Mouse (Mus musculus) megakaryocyte progenitor cell, adult 5-6 weeks (primary cell): ENCODE measurements around the gene Gphb5. TPM values are rescaled to one million over a fixed set of nuclear protein-coding genes. Genes with fewer than 3 reads are reported as not detected.
A peak's percentile ranks its signal among the peaks of the same experiment; 100 is the strongest.
"Not testable (repeated sequence)": the region's sequence is repeated elsewhere in the genome, so short reads cannot be mapped to it uniquely, and the experiment has no call there.

ENCODE experiments used
- ATAC-seq: replicated peaks from 2 replicates; pipeline ENCODE4 v1.8.0; 2016; ENCODE audit warnings: mild to moderate bottlenecking, moderate TSS enrichment, inconsistent platforms; ENCODE audit not compliant: poor library complexity
- total RNA-seq, 2 experiments: library from RNA; stranded (forward) in 1 of 2; stranded (reverse) in 1 of 2; fragments of 157-497, 149-512 nt in 1 of 2; fragments of 200-1000 nt in 1 of 2; gene quantifications; 2 replicates each; pipeline versions ENCODE4 v1.2.3 to v1.2.4; 2015 to 2017

Gphb5 gene
- 0.73 TPM in 1 of 2 replicates, not detected in the other for total RNA-seq (2015)
- total RNA-seq (2017), result not detected in 2 replicates

DNA sequence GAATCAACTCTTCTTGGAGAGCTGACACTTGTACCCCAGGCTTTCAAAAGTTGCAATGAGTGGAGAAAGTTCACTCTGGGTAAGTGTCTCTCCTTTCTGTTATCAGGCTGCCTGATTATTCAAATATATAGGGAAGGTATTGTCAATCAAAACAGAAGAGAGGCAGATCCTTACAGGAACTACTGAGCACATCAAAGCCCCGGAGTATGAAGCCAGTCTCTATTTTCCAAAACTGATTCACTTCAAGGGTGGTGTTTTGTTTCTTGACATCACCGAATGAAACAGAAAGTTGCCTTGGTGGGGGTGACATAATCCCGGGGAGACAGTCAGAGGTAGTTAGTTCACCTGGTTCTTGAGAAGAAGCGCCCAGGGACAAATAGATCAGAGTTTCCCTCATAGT lies at the start of gene Gphb5:
Gene Gphb5, minus strand, starts transcription at position 101 of the 400 bp plus-strand sequence.
- no peak for ATAC-seq

GRCm38 (mm10) chr12:75466206-75466605 lies 49.6 kb upstream of the Gphb5 start:
- ATAC-seq, result no peak

GRCm38 (mm10) chr12:75464016-75464769 lies 47.6 kb upstream of the Gphb5 start:
- ATAC-seq, result peak; percentile 60

DNA sequence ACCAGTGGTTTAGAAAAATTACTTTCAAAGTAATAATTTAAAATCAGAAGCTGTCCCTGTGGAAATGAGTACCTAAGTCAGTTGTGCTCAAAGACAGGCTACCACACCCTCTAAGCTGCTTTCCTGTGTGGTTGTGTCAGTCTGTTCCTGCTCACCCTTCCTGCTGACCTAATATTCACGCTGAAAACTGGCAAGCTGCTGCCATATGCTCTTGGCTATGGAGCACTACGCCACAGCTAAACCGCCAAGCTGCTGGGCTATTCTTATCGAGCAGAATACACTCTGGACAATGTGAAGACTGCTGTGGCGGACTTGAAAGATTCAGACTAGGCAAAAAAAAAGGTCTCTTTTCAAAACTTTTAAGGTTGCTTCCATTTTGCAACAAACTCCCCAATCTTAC lies 44.0 kb upstream of the Gphb5 start:
- ATAC-seq, result 0 out of 2 replicates have a peak, but pooled peaks have one; percentile 23

DNA sequence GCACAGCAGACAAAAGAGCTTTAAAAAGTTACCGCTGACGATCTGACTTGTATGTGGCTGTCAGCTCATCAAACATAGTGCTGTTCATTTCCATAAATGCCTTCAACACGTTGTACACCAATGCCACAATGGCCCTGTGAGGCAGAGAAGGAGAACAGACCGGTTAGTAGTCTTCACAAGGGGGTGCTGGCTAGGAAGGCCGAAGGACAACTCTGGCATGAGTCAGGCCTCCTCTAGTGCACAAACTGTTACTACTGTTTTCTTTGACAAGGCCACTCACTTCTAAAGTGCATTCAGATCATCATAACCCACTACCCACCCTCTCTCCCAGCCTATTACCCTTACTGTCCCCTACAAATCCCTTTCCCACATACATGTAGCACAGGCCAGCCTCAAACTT lies 43.1 kb upstream of the Gphb5 start:
- no peak for ATAC-seq

DNA sequence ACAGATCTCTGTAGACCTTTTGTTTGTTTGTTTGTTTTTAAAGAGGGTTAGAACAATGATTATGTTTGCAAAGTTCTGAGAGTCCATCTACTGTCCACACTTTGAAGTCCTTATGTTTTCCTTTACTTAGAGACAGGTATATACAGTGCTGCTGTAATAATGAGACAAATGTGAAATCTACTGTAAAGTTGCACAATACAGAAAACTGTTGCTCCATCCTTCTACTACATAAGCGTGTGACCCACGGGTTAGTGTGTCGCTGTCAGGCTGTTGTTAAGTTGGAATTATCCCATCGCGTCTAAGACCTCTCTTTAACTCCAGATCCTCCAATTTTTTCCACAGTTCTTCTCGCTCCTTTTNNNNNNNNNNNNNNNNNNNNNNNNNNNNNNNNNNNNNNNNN lies 36.9 kb upstream of the Gphb5 start:
- ATAC-seq, result peak; percentile 39; the same call in 1 of the 2 replicates

DNA sequence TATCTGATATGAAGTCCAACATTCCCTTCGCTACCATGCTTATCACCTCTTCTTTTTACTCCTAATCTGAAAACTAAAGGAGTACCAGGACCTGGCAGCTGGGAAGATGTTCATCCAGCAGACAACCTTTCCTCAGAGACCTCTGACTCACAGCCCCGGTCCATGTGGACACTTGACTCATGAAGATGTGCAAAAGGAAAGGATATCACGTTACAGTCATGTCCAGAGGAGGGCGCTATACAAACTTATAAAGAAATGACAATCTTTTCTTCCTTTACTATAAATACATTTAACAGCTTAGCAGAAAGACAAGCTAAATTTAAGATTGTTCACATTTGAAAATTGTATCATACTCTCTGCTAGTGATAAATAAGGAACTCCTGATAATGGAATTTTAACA lies 36.4 kb upstream of the Gphb5 start:
- no peak for ATAC-seq

- no peak for ATAC-seq
These were observed 34.0 kb upstream of the Gphb5 start for GRCm38 (mm10) chr12:75450592-75450991.

- no peak for ATAC-seq
These were observed 33.4 kb upstream of the Gphb5 start for GRCm38 (mm10) chr12:75450011-75450410.

DNA sequence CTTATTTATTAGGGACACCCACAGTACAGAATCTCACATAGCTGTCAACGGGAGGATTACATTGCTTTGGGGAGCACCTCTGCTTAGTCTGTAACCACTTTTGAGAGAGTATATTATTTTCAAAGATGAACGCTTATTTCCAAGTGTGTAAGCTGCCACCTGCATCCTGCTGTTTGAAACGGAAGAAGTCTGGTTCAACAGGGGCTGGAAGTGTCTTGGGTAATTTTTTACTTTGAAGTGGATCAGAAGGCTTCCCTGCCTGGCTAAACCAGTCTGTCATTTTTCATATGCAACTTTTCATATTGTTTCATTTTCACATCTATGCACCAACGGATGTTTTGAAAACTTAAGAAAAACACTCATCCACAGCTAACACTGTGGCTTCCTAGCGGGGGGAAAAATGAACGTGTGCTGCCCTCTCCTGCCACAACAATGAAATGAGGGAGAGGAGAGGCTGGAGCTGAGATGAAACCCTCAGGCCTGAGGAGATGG lies 32.9 kb upstream of the Gphb5 start:
- peak; percentile 51 for ATAC-seq

- peak; percentile 58 for ATAC-seq
These were observed 32.3 kb upstream of the Gphb5 start for GRCm38 (mm10) chr12:75448921-75449320.

GRCm38 (mm10) chr12:75446245-75446644 lies 29.7 kb upstream of the Gphb5 start:
- ATAC-seq, result peak; percentile 55

DNA sequence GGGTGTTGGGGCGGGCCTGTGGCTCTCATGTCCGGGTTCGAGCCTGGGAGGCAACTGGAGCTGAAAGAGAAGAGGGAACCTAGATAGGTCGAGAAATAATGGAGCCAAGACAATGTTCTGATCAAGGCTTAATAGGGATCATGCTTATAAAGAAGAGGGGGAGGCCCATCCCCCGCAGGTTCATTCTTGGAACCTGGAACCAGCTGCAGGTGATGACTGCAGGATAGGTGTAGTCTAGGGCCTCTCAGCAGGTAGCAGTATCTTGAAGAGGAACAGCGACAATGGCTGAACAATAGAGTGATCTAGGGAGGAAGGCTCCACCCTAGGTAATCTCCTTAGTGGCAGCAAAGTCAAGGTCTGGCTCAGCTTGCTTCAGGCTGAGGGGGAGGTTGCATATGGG lies 15.8 kb upstream of the Gphb5 start:
- not testable (repeated sequence) for ATAC-seq

GRCm38 (mm10) chr12:75429685-75430396 lies 13.3 kb upstream of the Gphb5 start:
- peak; percentile 57; the same call in 1 of the 2 replicates for ATAC-seq

GRCm38 (mm10) chr12:75428719-75429118 lies 12.1 kb upstream of the Gphb5 start:
- no peak for ATAC-seq

GRCm38 (mm10) chr12:75425882-75426281 lies 9.3 kb upstream of the Gphb5 start:
- no peak for ATAC-seq

DNA sequence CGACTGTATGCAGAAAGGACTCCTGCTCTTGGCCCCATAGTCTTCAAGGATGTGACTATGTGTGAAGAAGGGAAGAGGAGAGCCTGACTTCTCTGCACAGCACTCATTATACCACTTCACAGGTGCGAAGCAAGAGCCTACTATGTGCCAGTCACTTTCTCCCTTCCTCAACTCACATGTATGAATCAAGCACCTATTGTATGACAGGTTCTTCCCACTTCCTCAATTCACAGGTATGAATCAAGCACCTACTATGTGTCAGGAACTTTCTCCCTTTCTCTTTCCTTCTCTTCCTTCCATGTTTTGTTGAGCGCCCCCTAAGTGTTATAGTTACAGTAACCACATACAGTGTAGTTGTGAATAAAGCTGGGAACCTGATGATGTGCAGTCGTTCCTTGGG lies 8.2 kb upstream of the Gphb5 start:
- ATAC-seq, result no peak

DNA sequence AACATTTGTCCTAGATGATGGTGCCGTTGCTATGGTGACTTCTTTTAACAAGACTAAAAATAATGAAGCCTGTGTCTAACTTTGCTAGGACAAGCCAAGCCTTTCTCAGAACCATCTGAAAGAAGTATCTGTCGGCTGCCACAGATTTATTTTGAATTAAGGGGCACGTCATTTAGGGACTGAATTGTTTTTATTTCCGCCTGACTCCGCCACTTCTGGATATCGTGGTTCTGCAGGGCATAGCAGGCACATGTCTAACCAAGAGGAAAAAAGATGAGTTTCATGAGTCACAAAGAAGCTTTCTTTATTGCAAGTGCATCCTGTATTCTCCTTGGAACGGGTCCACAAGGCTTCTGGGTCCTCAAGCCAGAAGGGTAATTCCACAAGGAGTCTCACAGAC lies 7.8 kb upstream of the Gphb5 start:
- no peak for ATAC-seq

DNA sequence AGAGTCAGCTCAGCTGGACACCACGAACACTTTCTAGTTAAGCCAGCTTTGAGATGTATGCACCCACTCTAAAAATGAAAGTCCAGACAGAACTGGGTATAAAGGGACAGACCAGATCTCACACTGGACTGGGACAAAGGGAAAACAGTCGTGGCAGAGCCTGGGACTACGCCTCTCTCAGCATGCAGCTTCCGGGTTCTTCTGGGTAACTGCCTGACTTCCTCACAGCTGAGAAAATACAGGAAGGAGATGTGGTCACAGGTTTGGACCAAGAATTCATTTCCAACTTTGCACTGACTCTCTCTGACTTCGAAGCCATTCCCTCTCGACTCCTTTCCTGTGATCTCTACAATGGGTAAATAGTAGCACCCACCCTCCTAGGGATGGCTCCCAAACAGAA lies 1.6 kb downstream of the Gphb5 start:
- peak; percentile 64 for ATAC-seq

DNA sequence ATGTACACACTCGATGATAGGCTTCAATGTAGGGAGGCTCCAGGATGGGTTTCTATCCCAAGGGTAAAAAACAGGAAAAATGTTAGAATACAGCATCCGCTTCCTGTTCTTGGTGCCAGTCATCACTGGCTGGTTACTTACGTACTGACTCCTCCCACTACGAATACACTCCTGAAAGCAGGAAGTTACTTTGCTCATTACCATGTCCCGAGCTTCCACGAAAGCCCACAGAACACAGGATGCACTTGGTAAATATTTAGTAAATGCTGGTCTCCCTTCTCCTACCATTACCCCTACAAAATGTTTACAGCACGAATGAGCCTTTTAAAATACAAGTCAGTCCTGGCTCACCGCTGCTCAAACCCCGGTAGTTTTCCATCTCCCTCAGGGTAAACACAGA lies 3.6 kb downstream of the Gphb5 start:
- ATAC-seq, result peak; percentile 84

GRCm38 (mm10) chr12:75397077-75397476 lies 19.5 kb downstream of the Gphb5 start:
- no peak for ATAC-seq

DNA sequence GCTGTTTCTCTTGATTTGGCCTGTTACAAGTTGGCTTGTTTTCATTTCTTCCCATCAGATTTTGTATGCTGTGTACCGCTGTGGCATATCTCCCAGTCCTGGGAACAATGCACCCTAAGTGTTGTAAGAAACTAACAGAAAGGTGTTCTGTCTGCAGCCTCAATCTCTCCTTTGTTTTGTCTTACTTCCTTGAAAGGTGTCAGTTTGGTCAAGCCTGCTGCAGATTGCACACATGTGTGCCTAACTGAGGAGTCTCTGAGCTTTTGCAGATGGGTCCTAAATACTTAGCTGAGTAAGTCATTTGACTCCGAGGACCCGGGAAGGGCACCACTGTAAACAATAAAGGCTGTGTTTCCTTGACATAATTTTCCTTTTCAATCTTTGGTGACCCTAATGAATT lies 20.0 kb downstream of the Gphb5 start:
- ATAC-seq, result no peak
